Mouse (Mus musculus): ENCODE results near the gene Ldlrad2. TPM values are rescaled to one million over a fixed set of nuclear protein-coding genes. Genes with fewer than 3 reads are reported as not detected.

Ldlrad2 gene
- not detected for total RNA-seq (2023)

DNA sequence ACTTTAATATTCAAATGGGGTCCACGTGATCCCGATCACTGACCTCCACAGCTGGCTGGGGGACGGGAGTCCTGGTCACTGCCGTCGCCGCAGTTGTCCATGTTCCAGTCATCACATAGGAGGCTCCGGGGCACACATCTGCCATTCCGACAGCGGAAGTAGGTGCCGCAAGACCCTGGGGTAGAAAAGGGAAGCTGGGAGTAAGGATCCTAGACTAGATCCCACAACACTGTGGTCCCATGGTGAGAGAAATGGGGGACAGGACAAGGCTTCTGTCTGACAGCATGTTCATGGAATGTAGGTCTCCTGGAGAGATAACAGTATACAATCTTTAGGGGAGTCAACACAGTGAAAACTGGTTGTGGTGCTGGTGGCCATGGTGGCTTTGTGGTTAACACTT, at the start of gene Ldlrad2:
Ldlrad2 (minus strand) TSS at position 101 of the 400 bp plus-strand sequence.

GRCm38 (mm10) chr4:137593601-137594495, 19.5 kb upstream of the Ldlrad2 start, which contains the start of gene Usp48:
Gene Usp48 (plus strand): TSS chr4:137593755.

Other genes with a start within 250 kb of the Ldlrad2 start
- gene Cdc42, start 216.8 kb downstream of the Ldlrad2 start, total RNA-seq (2023), result 378 TPM
- gene Cela3a, start 164.8 kb downstream of the Ldlrad2 start, total RNA-seq (2023), result not detected
- gene Cela3b, start 144.0 kb downstream of the Ldlrad2 start, total RNA-seq (2023), result 0.65 TPM
- not detected for gene 1700013G24Rik, start 121.3 kb downstream of the Ldlrad2 start, total RNA-seq (2023)
- 0.68 TPM for gene Hspg2, start 105.8 kb downstream of the Ldlrad2 start, total RNA-seq (2023)
- gene Usp48, start 19.2 kb upstream of the Ldlrad2 start, total RNA-seq (2023), result 220 TPM
- gene Rap1gap, start 90.2 kb upstream of the Ldlrad2 start, total RNA-seq (2023), result 2.6 TPM
- gene Alpl, start 221.8 kb upstream of the Ldlrad2 start, total RNA-seq (2023), result 2.6 TPM